Mouse (Mus musculus) urinary bladder, adult 18-20 months (tissue): Measurements from ENCODE around the gene Ubr4.
"Not testable (repeated sequence)": the region's sequence is repeated elsewhere in the genome, so short reads cannot be mapped to it uniquely, and the experiment has no call there.

Experiments used
- DNase-seq, 2 experiments: peaks; one replicate each; pipeline ENCODE4 v3.0.0; 2022; ENCODE audit warnings: low spot score in 2 of 2, mixed read lengths in 2 of 2

Ubr4 gene

DNA sequence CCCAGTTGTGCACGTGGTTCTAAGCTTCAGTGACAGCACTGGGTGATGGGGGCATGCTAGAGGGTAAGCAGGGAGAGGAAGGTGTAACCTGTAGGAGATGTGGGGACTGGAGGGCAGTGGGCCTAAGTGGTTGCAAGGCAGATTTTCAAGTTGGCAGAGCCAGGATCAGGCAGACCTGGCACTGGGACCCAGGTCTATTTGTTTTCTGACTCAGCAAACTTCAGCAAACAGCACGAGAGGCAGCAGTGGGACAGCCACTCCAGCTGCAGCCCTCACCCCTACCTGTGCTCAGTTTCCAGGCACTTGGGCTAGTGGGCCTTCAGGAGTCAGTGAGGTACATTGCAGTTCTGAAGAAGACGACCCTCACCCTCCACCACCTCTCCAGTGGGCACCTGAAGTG is 4.8 kb downstream of the Ubr4 start:
- DNase-seq, result no peak

DNA sequence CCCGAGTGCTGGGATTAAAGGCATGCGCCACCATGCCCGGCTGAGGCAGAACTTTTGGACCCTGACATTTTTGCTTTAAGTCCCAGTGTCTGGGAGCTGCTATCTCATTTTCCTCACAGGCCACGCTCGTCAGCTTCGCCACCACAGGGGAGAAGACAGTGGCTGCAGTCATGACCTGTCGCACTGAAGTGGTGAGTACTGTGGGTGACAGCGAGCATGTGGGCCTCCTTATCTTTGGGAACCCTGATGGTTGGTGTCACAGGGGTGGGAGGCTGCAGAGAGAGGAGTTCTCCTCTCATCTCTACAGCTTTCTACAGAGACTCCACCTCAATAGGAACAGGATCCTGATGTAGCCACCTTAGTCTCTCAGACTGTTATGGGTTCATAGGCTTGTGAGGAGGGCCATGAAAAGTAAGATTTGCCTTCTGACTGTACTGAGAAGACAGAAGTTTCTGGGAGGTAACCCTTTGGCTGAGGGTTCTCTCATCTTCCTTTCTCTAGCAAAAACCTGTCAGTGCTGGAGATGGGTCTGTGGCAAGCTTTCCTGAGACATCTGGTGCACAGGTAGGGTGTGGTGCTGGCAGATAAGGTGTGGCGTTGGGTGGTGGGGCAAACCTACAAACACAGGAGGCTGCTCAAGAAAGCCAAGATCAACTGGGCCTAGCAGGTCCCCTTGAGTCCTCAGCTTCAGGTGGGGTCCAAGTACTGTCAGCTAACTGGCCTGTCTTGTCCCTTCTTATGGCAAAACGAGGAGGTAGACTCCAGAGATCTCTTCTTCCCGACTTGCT is 8.5 kb downstream of the Ubr4 start:
- DNase-seq, result no peak

DNA sequence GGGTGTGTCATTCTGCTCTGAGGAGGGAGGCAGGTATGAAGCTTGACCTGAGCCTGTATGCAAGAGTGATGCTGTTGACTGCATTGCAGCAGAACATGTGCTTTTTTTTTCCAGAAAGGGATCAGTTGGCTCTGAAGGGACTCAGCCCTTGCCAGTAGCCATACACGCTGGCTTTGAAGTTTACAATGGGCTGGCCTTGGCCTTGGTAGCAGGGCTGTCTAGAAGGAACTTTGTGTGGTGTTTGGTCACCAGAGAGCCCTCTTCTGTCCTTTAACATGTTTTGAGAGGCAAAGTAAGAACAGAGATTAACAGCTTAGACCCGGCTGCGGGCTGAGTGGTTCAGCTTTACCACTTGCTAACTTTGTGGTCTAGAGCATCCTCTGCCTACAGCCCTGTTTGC is 14.9 kb downstream of the Ubr4 start:
- no peak for DNase-seq

DNA sequence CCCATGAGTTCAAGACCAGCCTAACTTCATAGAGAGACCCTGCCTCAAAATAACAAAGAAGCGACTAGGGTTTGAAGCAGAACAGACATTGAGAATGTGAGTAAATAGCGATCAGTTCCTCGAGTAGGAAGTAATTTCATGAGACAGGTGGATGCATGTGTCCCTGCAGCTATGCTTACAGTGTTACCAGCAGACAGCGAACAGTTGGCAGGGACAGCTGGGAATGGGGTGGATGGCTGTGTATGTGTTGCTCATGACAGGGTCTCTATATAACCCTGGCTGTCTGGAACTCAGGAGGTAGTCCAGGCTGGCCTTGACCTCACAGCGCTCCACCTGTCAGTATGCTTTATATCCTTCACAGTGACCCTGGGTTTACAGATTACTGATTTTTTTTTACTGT is 15.6 kb downstream of the Ubr4 start:
- no peak for DNase-seq

DNA sequence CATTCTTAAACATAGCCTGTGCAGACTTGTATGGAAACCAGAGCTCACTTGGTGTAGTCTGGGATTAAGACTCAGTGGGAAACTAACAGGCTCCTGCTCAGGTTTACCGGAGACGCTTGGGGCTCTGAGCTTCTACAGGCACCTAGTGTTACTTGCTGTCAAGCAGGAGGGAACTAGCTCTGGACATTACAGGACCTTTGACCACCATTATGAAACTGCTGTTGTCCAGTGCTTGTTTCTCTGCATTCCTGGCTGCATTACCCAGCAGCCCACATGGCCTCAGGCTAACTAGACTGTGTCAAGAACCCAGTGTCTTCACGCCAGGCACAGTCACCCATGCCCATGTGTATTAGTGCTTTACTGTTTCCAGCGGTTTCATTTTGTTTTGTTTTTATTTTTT is 20.7 kb downstream of the Ubr4 start:
- DNase-seq, result no peak

DNA sequence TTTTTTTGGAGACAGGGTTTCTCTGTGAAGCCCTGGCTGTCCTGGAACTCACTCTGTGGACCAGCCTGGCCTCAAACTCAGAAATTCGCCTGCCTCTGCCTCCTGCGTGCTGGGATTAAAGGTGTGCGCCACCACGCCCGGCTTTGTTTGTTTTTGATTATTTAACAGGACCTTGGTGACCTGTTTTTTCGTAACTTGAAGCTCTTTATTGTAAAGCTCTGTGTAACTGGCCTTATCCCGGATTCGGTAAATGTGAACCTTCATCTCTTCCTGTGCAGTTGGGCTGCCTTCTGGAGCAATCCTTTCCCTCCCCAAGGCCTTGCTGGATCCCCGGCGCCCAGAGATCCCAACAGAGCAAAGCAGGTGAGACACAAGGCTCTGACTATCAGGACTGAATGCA is 21.1 kb downstream of the Ubr4 start:
- DNase-seq, result no peak

DNA sequence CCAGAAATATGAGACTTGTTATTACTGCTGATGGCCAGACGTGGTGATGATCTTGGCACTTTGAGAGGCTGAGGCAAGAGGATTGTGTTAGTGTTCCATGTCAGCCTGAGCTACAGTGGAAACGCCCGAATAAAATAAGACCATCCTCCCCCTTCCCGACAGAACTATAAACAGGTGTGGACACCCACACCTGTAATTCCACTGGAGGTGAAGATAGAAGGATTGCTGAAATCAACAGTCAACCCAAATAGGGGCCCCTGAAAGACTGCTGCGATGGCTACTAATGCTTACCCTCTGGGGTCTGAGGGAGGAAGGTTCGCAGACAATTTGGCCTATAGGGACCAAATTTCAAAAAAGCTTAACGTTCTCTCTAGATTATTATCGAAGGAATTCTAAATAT is 27.3 kb downstream of the Ubr4 start:
- no peak for DNase-seq

DNA sequence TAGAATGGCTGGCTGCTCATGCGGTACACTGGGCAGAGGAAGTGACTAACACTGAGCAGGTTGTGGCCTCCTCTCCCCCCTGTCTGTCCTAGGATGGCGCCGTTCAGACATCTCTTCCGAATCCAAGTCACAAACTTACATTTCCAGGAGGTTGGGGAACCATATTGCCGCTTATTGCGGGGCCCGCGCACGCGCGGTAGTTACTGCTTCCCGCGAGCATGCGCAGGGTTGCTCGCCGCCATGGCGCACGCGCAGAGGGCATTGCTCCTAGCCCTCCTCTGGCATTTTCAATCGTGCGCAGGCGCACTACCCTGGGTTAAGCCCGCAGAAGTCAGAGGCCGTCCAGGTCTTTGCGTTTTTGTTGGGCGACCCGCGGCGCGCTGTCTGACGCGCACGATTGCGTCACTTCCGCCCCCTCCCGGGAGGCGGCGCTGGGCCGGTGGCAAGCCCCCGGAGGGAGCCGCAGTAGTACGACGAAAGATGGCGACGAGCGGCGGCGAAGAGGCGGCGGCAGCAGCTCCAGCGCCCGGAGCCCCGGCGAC is 27.9 kb downstream of the Ubr4 start:
- DNase-seq, result peak; percentile 100

DNA sequence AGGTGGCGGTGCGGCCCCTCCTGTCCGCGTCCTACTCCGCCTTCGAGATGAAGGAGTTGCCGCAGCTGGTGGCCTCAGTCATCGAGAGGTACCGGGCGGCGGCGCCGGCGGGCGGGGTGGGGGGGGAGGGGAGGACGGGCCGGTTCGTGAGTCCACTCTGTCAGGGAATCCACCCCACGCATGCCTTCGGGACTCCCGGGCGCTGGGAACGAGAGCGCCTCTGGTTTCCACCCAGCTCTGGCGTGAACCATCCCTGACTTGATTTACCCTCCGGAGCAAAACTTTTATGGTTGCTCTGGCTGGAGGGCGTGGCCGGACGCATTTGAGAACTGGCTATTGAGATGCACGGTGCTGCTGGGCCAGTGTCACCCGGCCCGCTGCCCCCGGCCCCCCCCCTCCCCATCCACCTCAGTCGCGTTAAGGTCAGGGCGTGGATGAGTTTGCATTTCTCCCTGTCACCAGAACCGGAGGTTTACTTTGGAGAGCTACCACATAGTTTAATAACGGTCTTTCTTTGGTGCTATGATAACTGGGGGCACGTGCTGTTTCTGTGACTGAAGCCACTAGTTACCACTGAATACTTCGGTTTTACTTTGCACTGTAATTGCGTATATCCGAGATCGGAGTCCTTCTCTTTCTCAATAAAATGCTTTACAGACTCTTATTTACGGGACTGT is 28.5 kb downstream of the Ubr4 start:
- no peak for DNase-seq

DNA sequence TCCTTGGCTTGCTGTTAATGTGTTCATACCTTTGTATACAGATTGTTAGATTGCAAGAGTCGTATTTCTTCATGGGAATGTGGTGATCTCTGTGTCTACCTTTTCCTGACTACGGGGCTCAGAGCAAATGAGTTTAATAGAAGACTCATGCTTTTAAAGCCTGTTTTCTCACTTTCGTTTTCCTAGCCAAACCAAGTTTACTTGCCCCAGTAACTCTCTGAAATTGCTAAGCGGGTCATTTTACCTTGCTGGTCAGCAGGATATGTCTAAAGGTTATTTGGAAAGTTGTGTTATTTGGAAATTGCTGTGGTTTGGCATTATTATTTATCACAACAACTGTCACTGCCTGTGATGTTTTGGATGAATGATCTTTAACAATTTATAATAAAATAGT is 29.0 kb downstream of the Ubr4 start:
- DNase-seq, result no peak

DNA sequence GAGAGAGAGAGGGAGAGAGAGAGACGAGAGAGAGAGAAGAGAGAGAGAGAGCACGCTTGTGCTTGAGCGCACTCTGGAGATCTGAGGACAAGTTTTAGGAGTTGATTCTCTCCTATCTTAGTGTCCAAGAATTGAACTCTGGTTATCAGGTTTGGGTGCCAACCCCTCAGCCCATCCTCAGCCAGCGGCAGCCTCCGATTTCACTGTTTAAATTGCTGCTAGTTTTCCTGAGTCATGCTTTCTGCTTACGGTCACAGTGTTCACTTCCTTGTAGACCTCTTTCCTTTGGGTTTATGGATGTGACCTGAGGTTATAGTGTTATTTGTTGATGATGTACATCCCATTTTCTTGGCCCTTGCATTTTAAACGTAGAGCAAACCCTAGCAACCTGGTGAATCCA is 29.8 kb downstream of the Ubr4 start:
- no peak for DNase-seq

DNA sequence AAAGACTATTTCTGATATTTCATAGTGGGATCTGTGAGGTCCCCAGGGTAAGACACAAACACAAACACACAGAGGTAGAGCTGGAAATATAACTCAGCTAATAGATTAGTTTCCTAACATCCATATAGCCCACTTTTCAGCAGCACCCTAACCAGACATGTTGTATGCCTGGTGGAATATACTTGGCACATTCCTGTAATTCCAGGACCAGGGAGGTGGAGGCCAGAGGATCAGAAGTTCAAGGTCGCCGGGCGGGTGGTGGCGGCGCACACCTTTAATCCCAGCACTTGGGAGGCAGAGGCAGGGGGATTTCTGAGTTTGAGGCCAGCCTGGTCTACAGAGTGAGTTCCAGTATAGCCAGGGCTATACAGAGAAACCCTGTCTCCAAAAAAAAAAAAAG is 33.4 kb downstream of the Ubr4 start:
- DNase-seq, result not testable (repeated sequence)

DNA sequence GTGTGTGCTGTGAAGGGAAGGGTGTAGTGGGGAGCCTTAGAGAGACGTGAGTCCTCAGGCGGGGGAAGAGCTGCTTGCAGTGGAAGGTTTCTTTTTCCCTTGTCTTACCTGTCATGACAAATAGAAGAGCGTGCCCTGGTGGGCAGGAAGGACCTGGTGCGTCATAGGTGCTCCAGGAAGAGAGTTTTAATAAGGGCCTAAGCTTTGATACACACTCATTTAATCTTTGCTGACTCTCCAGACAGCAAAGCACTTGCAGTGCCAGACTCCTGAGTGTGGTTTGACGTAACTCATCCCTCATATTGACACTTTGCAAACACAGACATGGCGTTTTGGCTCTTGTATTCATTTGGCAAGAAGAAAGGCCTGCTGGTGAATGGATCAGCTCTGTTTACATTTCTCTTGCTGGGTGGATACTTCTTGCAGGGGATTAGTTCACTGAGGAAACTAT is 34.5 kb downstream of the Ubr4 start:
- DNase-seq, result peak; percentile 29 to 75

DNA sequence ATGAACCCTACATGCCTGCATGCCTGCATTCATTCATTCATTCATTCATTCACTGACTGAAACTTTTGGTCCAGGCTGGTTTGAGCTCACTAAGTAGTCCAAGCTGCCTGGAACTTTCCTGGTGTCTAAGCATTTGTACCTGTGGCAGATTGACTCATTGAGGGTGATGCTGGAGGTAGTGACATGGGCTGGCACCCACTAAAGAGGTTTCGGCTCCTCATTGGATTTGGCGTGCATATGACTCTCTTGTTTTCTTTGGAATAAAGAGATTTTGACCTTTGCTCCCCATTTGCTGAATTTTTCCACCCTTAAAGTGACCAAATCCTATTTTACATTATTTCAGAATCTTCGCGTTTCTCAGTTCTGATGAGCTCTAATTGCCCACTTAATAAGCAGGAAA is 37.1 kb downstream of the Ubr4 start:
- no peak for DNase-seq

DNA sequence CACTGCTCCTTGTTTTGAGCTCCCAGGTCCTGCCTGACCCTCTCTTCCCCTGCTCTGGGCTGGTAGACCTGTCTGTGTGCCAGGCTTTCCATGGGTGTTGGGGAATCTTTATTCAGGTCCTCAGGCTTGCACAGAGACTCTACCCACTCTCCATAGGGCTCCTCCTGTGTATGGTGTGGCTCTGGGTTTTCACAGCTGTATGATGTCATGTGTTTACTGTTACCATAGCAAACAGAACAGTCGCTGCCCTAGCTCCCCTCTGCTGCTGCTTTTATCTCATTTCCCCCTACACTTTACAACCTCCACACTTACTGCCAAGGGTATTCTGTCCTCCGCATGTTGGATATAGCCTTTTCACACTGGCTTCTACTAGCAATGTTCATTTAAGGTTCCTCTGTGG is 43.0 kb downstream of the Ubr4 start:
- DNase-seq, result no peak

DNA sequence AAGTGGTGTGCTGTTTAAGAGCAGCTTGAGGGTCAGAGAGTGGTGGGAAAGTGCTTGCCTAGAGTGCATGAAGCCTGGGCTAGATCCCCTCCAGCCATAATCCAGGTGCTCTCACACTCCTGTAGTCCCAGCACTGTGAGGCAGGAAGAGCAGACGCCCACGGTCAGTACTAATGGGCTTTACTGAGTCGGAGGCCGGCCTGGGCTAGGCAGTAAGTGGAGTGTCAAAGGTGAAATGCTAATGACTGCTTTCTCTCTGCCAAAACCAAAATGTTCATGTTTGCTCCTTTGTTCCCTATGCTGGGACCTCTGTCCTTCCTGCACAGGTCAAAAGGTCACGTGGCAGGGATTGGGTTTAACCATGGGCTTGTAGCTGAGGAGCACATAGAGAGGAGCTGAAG is 48.1 kb downstream of the Ubr4 start:
- DNase-seq, result no peak

DNA sequence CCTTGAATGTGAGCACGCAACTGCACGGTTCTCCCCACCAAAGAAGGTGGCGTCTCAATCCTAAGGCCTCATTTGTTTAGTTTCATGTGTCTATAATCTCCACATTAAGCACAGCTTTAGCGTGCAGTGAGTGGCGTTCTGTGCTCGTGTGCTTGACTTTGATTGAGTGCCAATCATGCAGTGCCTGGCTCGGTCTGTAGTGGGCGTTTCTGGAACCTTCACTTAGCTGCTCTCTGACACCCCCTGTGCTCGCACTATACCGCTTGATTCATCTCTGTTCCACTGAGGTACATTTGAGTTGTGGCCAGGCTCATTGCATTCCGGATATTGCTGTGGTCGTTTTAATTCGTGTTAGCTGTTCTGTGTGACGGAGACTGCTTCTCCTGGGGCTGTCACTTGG is 50.8 kb downstream of the Ubr4 start:
- no peak for DNase-seq

DNA sequence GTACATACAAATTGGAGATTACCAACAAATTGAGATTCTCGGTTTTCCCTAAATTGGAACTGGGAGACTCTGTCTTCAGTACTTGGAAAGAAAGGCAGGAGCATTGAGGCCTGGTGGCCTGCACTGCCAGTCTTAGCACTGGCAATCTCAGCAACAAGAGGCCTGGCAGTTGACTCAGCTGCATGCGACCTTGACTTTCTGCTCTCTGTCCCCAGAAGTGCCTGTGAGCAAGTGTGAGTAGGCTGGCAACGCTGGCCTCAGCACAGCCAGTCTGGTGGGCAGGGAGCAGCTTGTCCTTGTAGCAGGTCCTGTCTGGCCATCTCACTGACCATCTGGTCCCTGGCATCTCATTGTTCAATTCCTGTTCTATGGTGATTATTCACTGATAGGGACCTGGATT is 58.9 kb downstream of the Ubr4 start:
- no peak for DNase-seq

DNA sequence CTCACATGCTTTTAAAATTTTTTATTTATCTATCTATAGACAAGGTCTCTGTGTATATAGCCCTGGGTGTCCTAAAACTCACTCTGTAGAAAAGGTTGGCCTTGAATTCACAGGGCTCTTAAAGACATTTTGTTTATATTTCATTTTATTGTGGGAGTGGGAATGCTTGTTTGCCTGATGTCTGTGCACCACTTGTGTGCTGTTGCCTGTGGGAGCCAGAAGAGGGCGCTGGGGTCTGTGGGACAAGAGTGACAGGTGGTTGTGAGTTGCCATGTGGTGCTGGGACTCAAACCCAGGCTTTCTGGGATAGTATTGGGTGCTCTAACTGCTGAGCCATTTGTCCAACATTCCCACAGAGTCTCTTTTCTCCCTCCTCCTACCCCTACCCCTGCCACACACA is 65.5 kb downstream of the Ubr4 start:
- DNase-seq, result no peak

DNA sequence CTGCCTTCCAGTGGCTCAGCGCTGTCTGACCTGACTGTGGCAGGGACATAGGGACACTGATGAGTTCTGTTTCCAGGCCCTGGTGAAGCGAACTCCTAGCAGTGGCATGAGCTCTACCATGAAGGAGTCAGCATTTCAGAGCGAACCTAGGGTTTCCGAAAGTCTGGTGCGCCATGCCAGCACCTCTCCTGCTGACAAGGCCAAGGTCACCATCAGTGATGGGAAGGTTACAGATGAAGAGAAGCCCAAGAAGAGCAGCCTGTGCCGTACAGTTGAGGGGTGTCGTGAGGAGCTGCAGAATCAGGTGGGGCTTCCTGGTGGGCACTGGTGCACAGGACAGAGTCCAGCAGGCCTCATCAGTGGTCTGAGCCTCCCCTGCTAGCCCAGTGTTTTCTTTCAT is 69.2 kb downstream of the Ubr4 start:
- no peak for DNase-seq

DNA sequence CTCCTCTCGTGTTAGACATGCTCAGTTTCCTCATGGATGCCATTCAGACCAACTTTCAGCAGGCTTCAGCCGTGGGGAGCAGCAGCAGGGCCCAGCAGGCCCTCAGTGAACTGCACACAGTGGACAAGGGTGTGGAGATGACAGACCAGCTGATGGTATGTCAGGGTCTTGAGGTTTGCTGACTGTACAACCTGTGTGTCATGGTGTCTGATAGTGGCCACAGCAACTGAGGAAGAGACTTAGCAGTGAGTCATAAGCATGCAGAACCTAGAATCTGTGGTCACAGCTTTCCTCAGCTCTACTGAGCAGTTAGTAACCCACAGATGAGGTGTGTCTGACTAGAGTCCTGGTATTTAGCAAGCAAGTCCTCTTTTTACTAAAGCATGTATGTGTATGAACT is 70.0 kb downstream of the Ubr4 start:
- DNase-seq, result no peak

DNA sequence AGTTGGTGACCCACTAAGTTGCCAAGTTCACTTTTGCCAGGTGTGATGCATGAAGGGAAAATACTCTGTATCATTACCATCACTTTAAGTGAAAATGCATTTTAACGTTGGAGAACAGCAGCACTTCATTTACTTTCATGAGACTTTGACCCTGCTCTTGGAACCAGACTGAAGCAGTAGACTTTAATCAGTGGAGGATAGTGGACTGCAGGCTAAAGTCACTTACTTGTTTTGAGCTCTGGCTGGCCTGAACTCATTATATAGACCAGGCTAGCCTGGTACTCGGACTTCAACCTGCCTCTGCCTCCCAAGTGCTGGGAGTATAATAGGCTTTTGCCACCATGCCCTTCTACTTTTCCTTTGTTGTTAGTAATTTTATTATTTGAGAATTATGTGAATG is 70.9 kb downstream of the Ubr4 start:
- no peak for DNase-seq

DNA sequence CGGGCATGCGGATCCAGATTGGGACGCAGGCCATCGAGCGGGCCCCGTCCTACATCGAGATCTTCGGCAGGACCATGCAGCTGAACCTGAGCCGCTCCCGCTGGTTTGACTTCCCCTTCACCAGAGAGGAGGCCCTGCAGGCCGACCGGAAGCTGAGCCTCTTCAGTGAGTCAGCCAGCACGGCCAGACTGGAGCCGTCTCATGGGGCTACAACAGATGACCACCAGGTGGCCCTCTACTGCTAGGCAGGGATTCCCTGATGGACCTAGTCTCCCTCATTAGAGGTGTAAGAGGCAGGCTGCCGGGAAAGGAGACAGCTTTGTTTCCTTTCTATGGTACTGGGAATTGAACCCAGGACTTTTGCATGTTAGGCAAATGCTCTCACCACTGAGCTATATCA is 77.8 kb downstream of the Ubr4 start:
- DNase-seq, result peak; percentile 36 to 53
